Mouse (Mus musculus): Measurements from ENCODE around the gene Msh4.
"Not testable (repeated sequence)": the region's sequence is repeated elsewhere in the genome, so short reads cannot be mapped to it uniquely, and the experiment has no call there.

The Msh4 gene

GRCm38 (mm10) chr3:153911197-153911881 is 5.4 kb upstream of the Msh4 start:
- DNase-seq (ENCODE audit: low read depth in 1 of 2, low spot score in 2 of 2), result no peak

- no peak for DNase-seq (ENCODE audit: low read depth in 1 of 2, low spot score in 2 of 2)
These were observed 4.6 kb upstream of the Msh4 start for GRCm38 (mm10) chr3:153910489-153910888.

- no peak for DNase-seq (ENCODE audit: low read depth in 1 of 2, low spot score in 2 of 2)
These were observed 3.0 kb upstream of the Msh4 start for GRCm38 (mm10) chr3:153908919-153909318.

GRCm38 (mm10) chr3:153905251-153906135 is 445 bp downstream of the Msh4 start:
- no peak for DNase-seq (ENCODE audit: low read depth in 1 of 2, low spot score in 2 of 2)

GRCm38 (mm10) chr3:153904586-153904985 is 1.4 kb downstream of the Msh4 start:
- DNase-seq (ENCODE audit: low read depth in 1 of 2, low spot score in 2 of 2), result no peak

GRCm38 (mm10) chr3:153902595-153902994 is 3.3 kb downstream of the Msh4 start:
- DNase-seq (ENCODE audit: low read depth in 1 of 2, low spot score in 2 of 2), result no peak

- DNase-seq (ENCODE audit: low read depth in 1 of 2, low spot score in 2 of 2), result no peak
These were observed 4.0 kb downstream of the Msh4 start for GRCm38 (mm10) chr3:153901904-153902303.

GRCm38 (mm10) chr3:153897216-153897615 is 8.7 kb downstream of the Msh4 start:
- DNase-seq (ENCODE audit: low read depth in 1 of 2, low spot score in 2 of 2), result no peak

- DNase-seq (ENCODE audit: low read depth in 1 of 2, low spot score in 2 of 2), result no peak
These were observed 10.5 kb downstream of the Msh4 start for GRCm38 (mm10) chr3:153895454-153895853.

GRCm38 (mm10) chr3:153889188-153889781 is 16.7 kb downstream of the Msh4 start:
- no peak for DNase-seq (ENCODE audit: low read depth in 1 of 2, low spot score in 2 of 2)

GRCm38 (mm10) chr3:153888141-153888540 is 17.8 kb downstream of the Msh4 start:
- DNase-seq (ENCODE audit: low read depth in 1 of 2, low spot score in 2 of 2), result no peak

GRCm38 (mm10) chr3:153886296-153886695 is 19.6 kb downstream of the Msh4 start:
- no peak for DNase-seq (ENCODE audit: low read depth in 1 of 2, low spot score in 2 of 2)

- no peak for DNase-seq (ENCODE audit: low read depth in 1 of 2, low spot score in 2 of 2)
These were observed 34.5 kb downstream of the Msh4 start for GRCm38 (mm10) chr3:153871396-153871795.

GRCm38 (mm10) chr3:153867149-153868136 is 38.5 kb downstream of the Msh4 start:
- DNase-seq (ENCODE audit: low read depth in 1 of 2, low spot score in 2 of 2), result no peak

GRCm38 (mm10) chr3:153864636-153865429 is 41.1 kb downstream of the Msh4 start:
- no peak for DNase-seq (ENCODE audit: low read depth in 1 of 2, low spot score in 2 of 2)

- no peak for DNase-seq (ENCODE audit: low read depth in 1 of 2, low spot score in 2 of 2)
These were observed 42.1 kb downstream of the Msh4 start for GRCm38 (mm10) chr3:153863816-153864215.

GRCm38 (mm10) chr3:153860392-153860791 is 45.5 kb downstream of the Msh4 start:
- not testable (repeated sequence) for DNase-seq (ENCODE audit: low read depth in 1 of 2, low spot score in 2 of 2)

GRCm38 (mm10) chr3:153858350-153859001 is 47.5 kb downstream of the Msh4 start:
- DNase-seq (ENCODE audit: low read depth in 1 of 2, low spot score in 2 of 2), result no peak

GRCm38 (mm10) chr3:153852266-153852665 is 53.7 kb downstream of the Msh4 start:
- DNase-seq (ENCODE audit: low read depth in 1 of 2, low spot score in 2 of 2), result no peak

Measured in monocyte, adult 2 months (primary cell).